Mouse (Mus musculus) brain, adult 2 months (tissue): ENCODE measurements around the gene Dph5.
"Not testable (repeated sequence)": the region's sequence is repeated elsewhere in the genome, so short reads cannot be mapped to it uniquely, and the experiment has no call there.

Source experiments
- DNase-seq: peaks from one replicate; pipeline ENCODE4 v3.0.0; 2011; ENCODE audit warnings: low read depth, low spot score

Gene Dph5

GRCm38 (mm10) chr3:115892341-115892740 lies 4.7 kb downstream of the Dph5 start:
- no peak for DNase-seq

- DNase-seq: no peak
These were observed 5.5 kb downstream of the Dph5 start for GRCm38 (mm10) chr3:115893166-115893565.

- DNase-seq: no peak
These were observed 10.8 kb downstream of the Dph5 start for GRCm38 (mm10) chr3:115898354-115898948.

- DNase-seq: no peak
These were observed 14.8 kb downstream of the Dph5 start for GRCm38 (mm10) chr3:115902301-115902956.

GRCm38 (mm10) chr3:115905067-115905466 lies 17.4 kb downstream of the Dph5 start:
- DNase-seq: peak; percentile 13

- DNase-seq: no peak
These were observed 17.9 kb downstream of the Dph5 start for GRCm38 (mm10) chr3:115905567-115905966.

- DNase-seq: not testable (repeated sequence)
These were observed 19.8 kb downstream of the Dph5 start for GRCm38 (mm10) chr3:115907406-115907805.

- DNase-seq: no peak
These were observed 37.0 kb downstream of the Dph5 start for GRCm38 (mm10) chr3:115924401-115925190.

- no peak for DNase-seq
These were observed 38.9 kb downstream of the Dph5 start for GRCm38 (mm10) chr3:115926531-115926930.

- DNase-seq: no peak
These were observed 44.1 kb downstream of the Dph5 start for GRCm38 (mm10) chr3:115931701-115932100.

- peak; percentile 83 for DNase-seq
These were observed 45.9 kb downstream of the Dph5 start for GRCm38 (mm10) chr3:115933293-115934186.

GRCm38 (mm10) chr3:115936734-115937599 lies 49.3 kb downstream of the Dph5 start:
- DNase-seq: peak; percentile 45

GRCm38 (mm10) chr3:115937807-115938206 lies 50.2 kb downstream of the Dph5 start:
- no peak for DNase-seq

- no peak for DNase-seq
These were observed 52.9 kb downstream of the Dph5 start for GRCm38 (mm10) chr3:115940510-115940909.

- no peak for DNase-seq
These were observed 53.8 kb downstream of the Dph5 start for GRCm38 (mm10) chr3:115941464-115941863.

- DNase-seq: no peak
These were observed 56.7 kb downstream of the Dph5 start for GRCm38 (mm10) chr3:115944376-115944775.

GRCm38 (mm10) chr3:115946272-115946671 lies 58.6 kb downstream of the Dph5 start:
- no peak for DNase-seq

- no peak for DNase-seq
These were observed 61.7 kb downstream of the Dph5 start for GRCm38 (mm10) chr3:115949220-115949920.

- peak; percentile 76 for DNase-seq
These were observed 62.6 kb downstream of the Dph5 start for GRCm38 (mm10) chr3:115949921-115950877.
